Mouse (Mus musculus): ENCODE data around the gene Col5a3. TPM values are rescaled to one million over a fixed set of nuclear protein-coding genes. Genes with fewer than 3 reads are reported as not detected.

Col5a3 gene
- polyA plus RNA-seq (2014; fragmentation: Nextera tagmentation; extraction: Ambion mirVana), result 0.18 and 0.45 TPM in 2 replicates

DNA sequence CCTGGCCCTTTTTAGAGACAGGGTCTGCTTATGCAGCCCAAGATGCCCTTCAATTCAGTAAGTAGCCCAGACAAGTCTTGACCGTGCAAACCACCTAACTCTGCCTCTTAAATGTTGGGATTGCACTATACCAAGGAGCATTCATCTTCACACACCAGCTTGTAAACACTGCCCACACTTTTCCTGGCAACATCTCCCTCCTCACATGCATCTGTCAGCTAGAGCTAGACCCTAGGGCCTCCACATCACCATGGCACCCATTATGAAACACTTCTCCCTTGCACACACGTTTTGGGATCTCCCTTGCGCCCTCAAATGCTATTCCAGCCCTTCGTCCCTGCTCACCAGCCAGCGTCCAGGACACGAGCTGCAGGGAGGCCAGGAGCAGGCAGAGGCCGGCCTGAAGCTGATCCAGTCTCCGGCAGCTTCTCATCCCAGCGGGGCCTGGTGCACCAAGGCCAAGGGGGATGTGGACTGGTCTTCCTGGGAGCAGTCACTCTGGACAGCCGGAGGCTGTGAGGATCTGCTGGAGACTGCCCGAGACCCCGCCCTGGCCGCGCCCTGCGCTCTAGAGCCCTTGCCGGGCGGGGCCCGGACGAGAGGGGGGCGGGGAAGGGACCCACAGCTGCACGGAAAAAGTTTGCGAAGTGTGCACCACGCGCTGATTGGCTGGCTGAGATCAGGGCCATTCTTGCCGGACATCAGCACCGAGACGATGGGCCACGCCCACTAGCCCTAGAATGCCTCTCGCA lies at the start of gene Col5a3:
Col5a3 (minus strand) TSS at position 547 of the 752 bp plus-strand sequence.
- H3K9me3 ChIP-seq (replicated peaks; ENCODE audit: control insufficient read depth, low read length), result no peaks in the 10 kb centered on the region
- no peak for ATAC-seq
- no peak within 1 kb of the TSS for H3K27ac ChIP-seq (ENCODE audit: low read depth, low read length)
- 4% methylated on average over 28 of the region's 29 CpGs for WGBS
- no peaks in the 10 kb centered on the region for H3K36me3 ChIP-seq (ENCODE audit: control insufficient read depth, insufficient read depth, low read length)
- H3K4me2 ChIP-seq (ENCODE audit: low read length), result peak within 1 kb of the TSS; percentile 39
- H3K27me3 ChIP-seq (replicated peaks; ENCODE audit: control insufficient read depth, insufficient read depth, low read length), result peaks cover 8% of the 10 kb centered on the region; the same call in 1 of the 2 replicates
- DNase-seq (ENCODE audit: low spot score), result peak; percentile 13
- H3K9ac ChIP-seq (ENCODE audit: low read length), result no peak within 1 kb of the TSS
- no peak within 1 kb of the TSS for H3K4me3 ChIP-seq (ENCODE audit: low read depth, low read length)
- H3K4me1 ChIP-seq (ENCODE audit: control insufficient read depth, insufficient read depth, low read length), result peaks cover 4% of the 10 kb centered on the region; the same call in 1 of the 2 replicates

DNA sequence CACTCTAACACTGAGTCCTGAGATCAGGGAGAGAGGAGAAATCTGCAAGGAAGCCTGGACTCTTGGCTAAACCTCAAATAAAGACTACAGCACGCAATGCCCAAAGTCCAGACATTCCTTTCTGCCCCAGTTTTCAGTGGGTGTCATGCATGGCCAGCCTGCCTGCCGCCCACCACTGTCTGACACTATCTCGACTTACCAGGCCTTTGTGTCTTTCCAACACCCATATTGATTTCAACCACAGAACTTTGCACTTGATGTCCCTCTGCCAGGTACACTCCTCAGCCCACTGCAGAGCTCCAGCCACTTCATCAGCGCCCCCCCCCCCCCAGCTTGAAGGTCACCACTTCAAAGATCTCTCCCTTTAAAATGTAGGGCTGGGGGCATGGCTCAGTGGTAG lies 47.4 kb upstream of the Col5a3 start:
- Histone ChIP-seq H3K9ac (ENCODE audit: low read length) (no peak overlapping the region), H3K4me2 (ENCODE audit: low read length) (no peak overlapping the region), H3K27ac (ENCODE audit: low read depth, low read length) (no peak overlapping the region), H3K4me3 (ENCODE audit: low read depth, low read length) (no peak overlapping the region), H3K36me3 (ENCODE audit: control insufficient read depth, insufficient read depth, low read length) (no peaks in the 10 kb centered on the region), H3K9me3 (replicated peaks; ENCODE audit: control insufficient read depth, low read length) (no peaks in the 10 kb centered on the region), H3K27me3 (replicated peaks; ENCODE audit: control insufficient read depth, insufficient read depth, low read length) (0 out of 2 replicates have a peak, but pooled peaks cover 6% of the 10 kb centered on the region), H3K4me1 (ENCODE audit: control insufficient read depth, insufficient read depth, low read length) (no peaks in the 10 kb centered on the region)
- ATAC-seq (no peak), DNase-seq (ENCODE audit: low spot score) (no peak)
- 68% methylated on average over 4 of the region's 4 CpGs for WGBS

DNA sequence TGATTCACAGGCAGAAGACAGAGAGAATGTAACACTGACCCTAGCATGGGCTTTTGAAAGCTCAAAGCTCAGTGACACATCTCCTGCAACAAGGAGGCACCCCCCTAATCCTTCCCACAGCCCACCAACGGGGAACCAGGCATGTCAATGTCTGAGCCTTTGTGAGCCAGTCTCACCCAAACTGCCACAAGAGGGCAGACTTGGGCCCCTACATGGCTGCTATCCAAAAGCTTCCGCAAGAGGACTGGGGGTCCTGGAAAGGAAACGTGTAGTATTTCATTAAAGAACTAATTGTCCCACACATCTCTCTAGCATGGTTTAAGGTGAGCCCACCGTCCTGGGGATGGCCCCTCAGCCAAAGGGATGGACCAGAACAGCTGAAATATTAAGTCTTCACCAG lies 47.0 kb upstream of the Col5a3 start:
- peak; percentile 63 for DNase-seq (ENCODE audit: low spot score)
- H3K27me3 ChIP-seq (replicated peaks; ENCODE audit: control insufficient read depth, insufficient read depth, low read length), result 0 out of 2 replicates have a peak, but pooled peaks cover 3% of the 10 kb centered on the region

DNA sequence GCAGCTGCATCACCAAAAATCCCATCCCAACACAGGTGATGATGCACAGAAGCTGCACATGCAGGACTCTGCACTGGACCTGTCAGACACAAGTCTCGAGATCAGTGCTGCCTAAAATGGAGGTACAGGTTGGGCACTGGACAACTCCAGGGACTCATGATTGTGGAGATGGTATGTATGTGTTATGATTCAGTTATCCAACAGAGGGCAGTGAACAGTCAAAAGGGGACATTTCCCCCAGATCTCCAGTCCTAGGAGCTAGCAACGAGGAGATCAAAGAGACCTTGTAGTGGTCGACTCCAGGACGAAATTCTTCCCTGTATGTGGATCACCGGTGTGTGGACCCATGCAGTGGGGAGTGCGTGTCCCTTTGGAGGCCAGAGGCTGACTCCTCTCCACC lies 45.1 kb upstream of the Col5a3 start:
- Histone ChIP-seq H3K27ac (ENCODE audit: low read depth, low read length) (no peak overlapping the region), H3K36me3 (ENCODE audit: control insufficient read depth, insufficient read depth, low read length) (no peaks in the 10 kb centered on the region), H3K4me3 (ENCODE audit: low read depth, low read length) (no peak overlapping the region), H3K9me3 (replicated peaks; ENCODE audit: control insufficient read depth, low read length) (no peaks in the 10 kb centered on the region), H3K4me1 (ENCODE audit: control insufficient read depth, insufficient read depth, low read length) (no peaks in the 10 kb centered on the region), H3K9ac (ENCODE audit: low read length) (no peak overlapping the region), H3K27me3 (replicated peaks; ENCODE audit: control insufficient read depth, insufficient read depth, low read length) (0 out of 2 replicates have a peak, but pooled peaks cover 3% of the 10 kb centered on the region), H3K4me2 (ENCODE audit: low read length) (no peak overlapping the region)
- ATAC-seq (no peak), DNase-seq (ENCODE audit: low spot score) (no peak)
- WGBS, result 46% methylated on average over 6 of the region's 6 CpGs

More for the DNA sequence above, 47.0 kb upstream of the Col5a3 start:
- Histone ChIP-seq H3K9me3 (replicated peaks; ENCODE audit: control insufficient read depth, low read length) (no peaks in the 10 kb centered on the region), H3K9ac (ENCODE audit: low read length) (no peak overlapping the region), H3K4me2 (ENCODE audit: low read length) (no peak overlapping the region), H3K27ac (ENCODE audit: low read depth, low read length) (no peak overlapping the region), H3K4me3 (ENCODE audit: low read depth, low read length) (no peak overlapping the region), H3K36me3 (ENCODE audit: control insufficient read depth, insufficient read depth, low read length) (no peaks in the 10 kb centered on the region), H3K4me1 (ENCODE audit: control insufficient read depth, insufficient read depth, low read length) (no peaks in the 10 kb centered on the region)
- ATAC-seq, result no peak
- 8% methylated on average over 4 of the region's 4 CpGs for WGBS

DNA sequence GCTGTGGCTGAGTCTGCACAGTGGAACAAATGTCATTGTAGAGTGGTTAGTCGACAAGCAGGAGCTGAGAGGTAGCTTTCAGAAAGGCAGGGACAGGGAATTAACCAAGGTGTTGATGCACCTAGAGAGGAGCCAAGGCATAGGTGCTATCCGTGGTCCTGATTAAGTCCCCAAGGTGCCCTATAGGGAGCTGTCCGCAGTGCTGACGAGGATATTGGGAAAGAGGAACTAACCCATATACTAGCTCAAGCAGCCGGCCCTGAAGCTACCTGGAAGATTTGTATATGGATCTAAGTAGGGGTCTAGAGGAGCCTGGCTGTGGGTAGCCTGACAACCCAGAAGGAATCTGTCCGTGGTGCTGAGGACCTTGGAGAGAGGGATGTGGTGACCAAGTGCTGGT lies 42.3 kb upstream of the Col5a3 start:
- Histone ChIP-seq H3K36me3 (ENCODE audit: control insufficient read depth, insufficient read depth, low read length) (no peaks in the 10 kb centered on the region), H3K4me2 (ENCODE audit: low read length) (no peak overlapping the region), H3K27ac (ENCODE audit: low read depth, low read length) (no peak overlapping the region), H3K4me1 (ENCODE audit: control insufficient read depth, insufficient read depth, low read length) (no peaks in the 10 kb centered on the region), H3K27me3 (replicated peaks; ENCODE audit: control insufficient read depth, insufficient read depth, low read length) (0 out of 2 replicates have a peak, but pooled peaks cover 3% of the 10 kb centered on the region), H3K4me3 (ENCODE audit: low read depth, low read length) (no peak overlapping the region), H3K9me3 (replicated peaks; ENCODE audit: control insufficient read depth, low read length) (no peaks in the 10 kb centered on the region), H3K9ac (ENCODE audit: low read length) (no peak overlapping the region)
- 11% methylated on average over 6 of the region's 6 CpGs for WGBS
- ATAC-seq, result no peak
- DNase-seq (ENCODE audit: low spot score), result peak; percentile 25

DNA sequence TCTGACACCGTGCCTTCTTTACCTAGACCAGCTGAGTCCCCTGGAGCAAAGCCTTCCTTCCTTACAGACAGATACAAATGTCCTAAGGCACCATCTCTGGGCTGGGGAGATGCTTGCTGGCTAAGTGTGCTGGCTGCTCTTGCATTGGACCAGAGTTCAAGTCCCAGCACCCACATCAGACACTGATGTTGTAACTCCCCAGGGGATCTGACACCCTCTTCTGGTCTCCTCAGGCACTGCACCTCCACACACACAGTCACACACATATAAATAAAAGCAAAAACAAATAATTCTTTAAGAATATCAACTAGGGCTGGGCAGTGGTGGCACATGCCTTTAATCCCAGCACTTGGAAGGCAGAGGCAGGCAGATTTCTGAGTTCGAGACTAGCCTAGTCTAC lies 35.3 kb upstream of the Col5a3 start:
- 96% methylated on average over 2 of the region's 2 CpGs for WGBS
- no peak overlapping the region for H3K27ac ChIP-seq (ENCODE audit: low read depth, low read length)

DNA sequence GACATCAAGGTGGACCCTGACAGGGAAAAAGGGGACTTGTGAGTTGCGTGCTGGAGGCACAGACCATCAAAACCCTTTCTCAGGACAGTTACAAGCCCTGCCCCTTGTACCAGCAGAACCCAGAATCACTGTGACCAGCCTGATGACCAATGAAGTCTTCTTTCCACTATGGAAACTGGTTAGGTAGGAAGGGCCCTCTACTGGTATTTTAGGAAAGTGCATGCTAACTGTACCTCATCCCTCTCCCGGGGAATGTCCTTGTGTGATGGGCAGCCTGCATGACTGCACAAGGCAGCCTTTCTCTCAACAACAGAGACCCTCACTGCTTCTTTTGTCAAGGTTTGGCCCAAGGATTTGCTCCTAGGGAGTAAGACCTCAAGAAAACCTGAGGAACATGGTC lies 27.8 kb upstream of the Col5a3 start:
- no peak overlapping the region for H3K4me2 ChIP-seq (ENCODE audit: low read length)
- no peak overlapping the region for H3K4me3 ChIP-seq (ENCODE audit: low read depth, low read length)
- no peak overlapping the region for H3K27ac ChIP-seq (ENCODE audit: low read depth, low read length)
- H3K9ac ChIP-seq (ENCODE audit: low read length), result no peak overlapping the region
- H3K4me1 ChIP-seq (ENCODE audit: control insufficient read depth, insufficient read depth, low read length), result no peaks in the 10 kb centered on the region
- no peaks in the 10 kb centered on the region for H3K9me3 ChIP-seq (replicated peaks; ENCODE audit: control insufficient read depth, low read length)
- ATAC-seq, result no peak
- 31% methylated on average over 2 of the region's 2 CpGs for WGBS
- H3K27me3 ChIP-seq (replicated peaks; ENCODE audit: control insufficient read depth, insufficient read depth, low read length), result no peaks in the 10 kb centered on the region
- no peaks in the 10 kb centered on the region for H3K36me3 ChIP-seq (ENCODE audit: control insufficient read depth, insufficient read depth, low read length)
- DNase-seq (ENCODE audit: low spot score), result peak; percentile 49

More for the DNA sequence above, 35.3 kb upstream of the Col5a3 start:
- no peak overlapping the region for H3K9ac ChIP-seq (ENCODE audit: low read length)
- DNase-seq (ENCODE audit: low spot score) (no peak), ATAC-seq (no peak)
- H3K27me3 ChIP-seq (replicated peaks; ENCODE audit: control insufficient read depth, insufficient read depth, low read length), result no peaks in the 10 kb centered on the region
- no peaks in the 10 kb centered on the region for H3K9me3 ChIP-seq (replicated peaks; ENCODE audit: control insufficient read depth, low read length)
- no peaks in the 10 kb centered on the region for H3K4me1 ChIP-seq (ENCODE audit: control insufficient read depth, insufficient read depth, low read length)
- H3K4me3 ChIP-seq (ENCODE audit: low read depth, low read length), result no peak overlapping the region
- no peaks in the 10 kb centered on the region for H3K36me3 ChIP-seq (ENCODE audit: control insufficient read depth, insufficient read depth, low read length)
- no peak overlapping the region for H3K4me2 ChIP-seq (ENCODE audit: low read length)

DNA sequence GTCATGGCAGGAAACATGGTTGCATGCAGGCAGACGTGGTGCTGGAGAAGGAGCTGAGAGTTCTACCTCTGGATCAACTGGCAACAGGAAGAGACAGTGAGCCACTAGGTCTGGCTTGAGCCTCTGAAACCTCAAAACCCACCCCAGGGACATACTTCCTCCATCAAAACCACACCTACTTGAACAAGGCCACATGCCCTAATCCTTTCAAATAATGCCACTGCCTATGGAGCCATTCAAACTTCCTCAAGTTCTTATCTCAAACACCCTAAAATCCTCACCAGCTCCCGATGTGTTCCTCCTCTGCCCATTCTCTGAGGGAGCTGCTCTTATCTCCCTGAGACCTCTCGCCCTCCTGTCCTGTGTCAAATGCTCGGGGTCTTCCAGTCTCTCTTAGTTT lies 27.3 kb upstream of the Col5a3 start:
- Histone ChIP-seq H3K4me3 (ENCODE audit: low read depth, low read length) (no peak overlapping the region), H3K27me3 (replicated peaks; ENCODE audit: control insufficient read depth, insufficient read depth, low read length) (no peaks in the 10 kb centered on the region), H3K4me1 (ENCODE audit: control insufficient read depth, insufficient read depth, low read length) (no peaks in the 10 kb centered on the region), H3K4me2 (ENCODE audit: low read length) (no peak overlapping the region), H3K27ac (ENCODE audit: low read depth, low read length) (no peak overlapping the region), H3K36me3 (ENCODE audit: control insufficient read depth, insufficient read depth, low read length) (no peaks in the 10 kb centered on the region), H3K9me3 (replicated peaks; ENCODE audit: control insufficient read depth, low read length) (no peaks in the 10 kb centered on the region), H3K9ac (ENCODE audit: low read length) (no peak overlapping the region)
- no peak for ATAC-seq
- DNase-seq (ENCODE audit: low spot score), result no peak
- 70% methylated on average over 4 of the region's 4 CpGs for WGBS

- Histone ChIP-seq H3K4me1 (ENCODE audit: control insufficient read depth, insufficient read depth, low read length) (no peaks in the 10 kb centered on the region), H3K36me3 (ENCODE audit: control insufficient read depth, insufficient read depth, low read length) (no peaks in the 10 kb centered on the region), H3K27me3 (replicated peaks; ENCODE audit: control insufficient read depth, insufficient read depth, low read length) (no peaks in the 10 kb centered on the region), H3K4me3 (ENCODE audit: low read depth, low read length) (no peak overlapping the region), H3K27ac (ENCODE audit: low read depth, low read length) (no peak overlapping the region), H3K4me2 (ENCODE audit: low read length) (no peak overlapping the region), H3K9ac (ENCODE audit: low read length) (no peak overlapping the region), H3K9me3 (replicated peaks; ENCODE audit: control insufficient read depth, low read length) (no peaks in the 10 kb centered on the region)
- WGBS, result 43% methylated on average over 6 of the region's 6 CpGs
- no peak for ATAC-seq
- no peak for DNase-seq (ENCODE audit: low spot score)
These were observed 24.1 kb upstream of the Col5a3 start for GRCm38 (mm10) chr9:20838931-20839330.
